Mouse (Mus musculus) cerebral cortex, adult 2 months (tissue): ENCODE data around the gene Taok3.

ENCODE experiments used
- WGBS: fragments of 180-500 bp; shearing (Covaris S2); methylation state at CpG from one replicate; pipeline ENCODE4 v1.1.7; 2018; 5-methylcytosine and 5-hydroxymethylcytosine counted together

Taok3 gene

GRCm38 (mm10) chr5:117182411-117182810 is 62.5 kb downstream of the Taok3 start:
- 82% methylated on average over 3 of the region's 3 CpGs for WGBS

GRCm38 (mm10) chr5:117184832-117185231 is 64.9 kb downstream of the Taok3 start:
- 87% methylated on average over 6 of the region's 6 CpGs for WGBS

- WGBS, result 95% methylated on average over 7 of the region's 7 CpGs
Measured at GRCm38 (mm10) chr5:117185673-117186072, 65.7 kb downstream of the Taok3 start.

GRCm38 (mm10) chr5:117192061-117192460 is 72.1 kb downstream of the Taok3 start:
- WGBS, result 66% methylated on average over 6 of the region's 6 CpGs

- 90% methylated on average over 7 of the region's 7 CpGs for WGBS
Measured at GRCm38 (mm10) chr5:117193748-117194147, 73.8 kb downstream of the Taok3 start.

GRCm38 (mm10) chr5:117194672-117195071 is 74.7 kb downstream of the Taok3 start:
- WGBS, result 94% methylated on average over 5 of the region's 5 CpGs

GRCm38 (mm10) chr5:117196551-117196950 is 76.6 kb downstream of the Taok3 start:
- 98% methylated on average over 7 of the region's 7 CpGs for WGBS

- WGBS, result 75% methylated on average over 3 of the region's 3 CpGs
Measured at GRCm38 (mm10) chr5:117198390-117198789, 78.5 kb downstream of the Taok3 start.

- 59% methylated on average over 16 of the region's 16 CpGs for WGBS
Measured at GRCm38 (mm10) chr5:117207286-117207685, 87.4 kb downstream of the Taok3 start.

- 82% methylated on average over 4 of the region's 4 CpGs for WGBS
Measured at GRCm38 (mm10) chr5:117214016-117214415, 94.1 kb downstream of the Taok3 start.

- 73% methylated on average over 12 of the region's 12 CpGs for WGBS
Measured at GRCm38 (mm10) chr5:117231059-117231458, 111.1 kb downstream of the Taok3 start.

GRCm38 (mm10) chr5:117236540-117236939 is 116.6 kb downstream of the Taok3 start:
- WGBS, result 91% methylated on average over 5 of the region's 5 CpGs

- 64% methylated on average over 4 of the region's 4 CpGs for WGBS
Measured at GRCm38 (mm10) chr5:117239106-117239505, 119.2 kb downstream of the Taok3 start.

- WGBS, result 5% methylated on average over 12 of the region's 12 CpGs
Measured at GRCm38 (mm10) chr5:117240321-117240731, 120.4 kb downstream of the Taok3 start.

GRCm38 (mm10) chr5:117240761-117241322 is 120.9 kb downstream of the Taok3 start:
- WGBS, result 4% methylated on average over 32 of the region's 32 CpGs

- 27% methylated on average over 16 of the region's 16 CpGs for WGBS
Measured at GRCm38 (mm10) chr5:117241935-117242531, 122.1 kb downstream of the Taok3 start.

GRCm38 (mm10) chr5:117242671-117243478 is 122.9 kb downstream of the Taok3 start:
- WGBS, result 22% methylated on average over 22 of the region's 22 CpGs

- 82% methylated on average over 8 of the region's 8 CpGs for WGBS
Measured at GRCm38 (mm10) chr5:117245170-117245569, 125.2 kb downstream of the Taok3 start.

- 27% methylated on average over 10 of the region's 10 CpGs for WGBS
Measured at GRCm38 (mm10) chr5:117248351-117248750, 128.4 kb downstream of the Taok3 start.

- WGBS, result 54% methylated on average over 21 of the region's 24 CpGs
Measured at GRCm38 (mm10) chr5:117250796-117251195, 130.9 kb downstream of the Taok3 start.

- 97% methylated on average over 3 of the region's 3 CpGs for WGBS
Measured at GRCm38 (mm10) chr5:117251763-117252162, 131.8 kb downstream of the Taok3 start.

- WGBS, result 85% methylated on average over 15 of the region's 15 CpGs
Measured at GRCm38 (mm10) chr5:117258276-117258675, 138.3 kb downstream of the Taok3 start.

- WGBS, result 88% methylated on average over 21 of the region's 21 CpGs
Measured at GRCm38 (mm10) chr5:117263566-117263965, 143.6 kb downstream of the Taok3 start.
